Mouse (Mus musculus) CH12F3 (cell line): ENCODE results near the gene Chordc1.
"Not testable (repeated sequence)": the region's sequence is repeated elsewhere in the genome, so short reads cannot be mapped to it uniquely, and the experiment has no call there.

ENCODE experiments used
- in situ Hi-C: fragments of 300-500 bp; cut with MboI; formaldehyde crosslinking; loops from 2 replicates; pipeline ENCODE4 v1.14.3; 2020; ENCODE audit warnings: low sequenced_read_pairs

Gene Chordc1

DNA sequence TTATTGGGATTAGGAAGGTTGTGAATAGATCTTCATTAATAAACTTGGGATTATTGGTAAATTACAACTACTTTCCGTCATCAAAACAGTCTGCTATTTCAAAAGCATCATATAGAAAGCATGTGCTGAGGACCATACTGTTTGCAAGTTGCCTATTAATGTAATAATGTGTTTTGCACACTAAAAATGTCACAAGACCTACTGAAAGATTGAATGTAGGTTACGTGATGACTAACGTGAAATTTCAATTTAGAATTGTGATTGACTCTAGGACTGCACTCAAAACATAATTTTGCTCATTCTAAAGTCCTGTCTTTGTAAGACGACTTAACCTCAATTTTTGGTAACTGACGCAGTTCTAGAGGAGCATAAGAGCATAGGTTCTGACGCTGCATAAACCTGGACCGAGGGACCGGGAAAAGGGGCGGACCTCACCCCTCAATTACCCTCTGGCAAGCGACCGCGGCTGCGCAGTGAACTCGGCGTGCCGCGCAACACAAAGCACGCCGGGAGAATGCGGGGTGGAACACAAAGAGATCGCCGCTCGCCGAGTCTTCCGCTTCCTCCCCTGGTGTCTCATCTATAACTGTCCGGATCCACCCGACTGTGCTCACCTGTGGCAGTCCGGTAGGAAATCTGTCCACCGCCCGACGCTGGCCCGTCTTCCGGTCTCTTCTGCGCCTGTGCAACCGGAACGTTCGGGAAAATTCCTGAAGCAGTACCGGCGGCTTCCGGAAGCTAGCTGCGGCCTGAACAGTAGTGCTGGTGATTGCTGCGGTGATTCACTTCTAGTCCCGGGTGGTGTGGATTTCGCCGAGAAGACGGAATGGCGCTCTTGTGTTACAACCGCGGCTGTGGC, at the start of gene Chordc1:
Chordc1 (plus strand) TSS at position 555 of the 859 bp plus-strand sequence.
- in situ Hi-C loops = no loop called here

DNA sequence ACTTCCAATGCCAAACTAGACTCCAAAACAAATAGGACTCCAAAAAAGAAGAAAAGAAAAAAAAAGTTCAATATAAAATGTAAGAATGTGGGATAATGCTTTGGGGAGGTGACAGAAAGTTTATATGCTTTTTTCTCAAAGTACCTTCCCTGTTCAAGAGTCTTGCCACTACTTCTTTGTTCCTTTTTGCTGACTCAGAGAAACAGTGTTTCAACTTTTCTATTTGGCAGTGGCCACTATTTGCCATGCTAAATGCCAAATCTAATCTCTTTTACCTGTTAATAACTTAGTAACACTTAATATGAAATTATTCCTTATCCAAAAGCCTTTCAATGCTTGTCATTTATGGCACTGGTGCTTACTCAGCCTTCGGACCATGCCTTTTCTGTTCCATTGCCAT, 16.0 kb upstream of the Chordc1 start:
- in situ Hi-C loops = no loop called here

DNA sequence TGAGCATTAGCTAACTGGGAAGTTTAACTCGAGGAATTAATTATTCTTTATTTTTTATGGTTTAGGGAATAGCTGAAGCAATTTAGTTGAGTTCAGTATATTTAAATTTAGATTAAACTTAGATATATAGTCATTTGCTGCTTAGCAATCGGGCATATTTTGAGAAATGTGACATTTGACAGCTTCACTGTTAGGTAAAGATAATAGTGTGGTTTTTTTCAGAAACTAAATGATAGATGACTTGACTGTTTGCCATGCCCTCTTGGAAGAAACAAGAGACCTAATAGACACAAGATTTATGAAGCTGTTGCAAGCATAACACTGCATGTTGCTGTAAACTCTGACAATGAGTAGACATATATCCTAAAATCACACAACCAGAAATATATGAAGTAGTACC, 15.1 kb upstream of the Chordc1 start:
- in situ Hi-C loops = no loop called here

DNA sequence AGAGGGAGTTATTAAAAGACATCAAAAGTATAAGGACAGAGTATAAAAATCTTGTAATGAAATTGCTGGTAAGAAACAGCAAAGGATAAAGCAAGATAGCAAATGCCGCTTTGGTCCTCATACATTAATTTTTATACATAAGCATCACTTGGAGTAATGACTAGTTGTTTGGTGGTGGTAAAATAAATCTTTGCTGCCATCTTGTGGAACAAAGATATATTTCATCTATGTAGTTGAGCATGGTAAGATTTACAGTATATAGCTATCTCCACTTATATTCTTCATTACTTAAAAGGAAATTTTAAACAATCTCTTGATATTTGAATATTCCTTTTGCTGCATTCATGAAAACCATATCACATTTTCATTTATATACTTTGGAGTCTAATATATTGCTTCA, 14.4 kb upstream of the Chordc1 start:
- in situ Hi-C loops = no loop called here

DNA sequence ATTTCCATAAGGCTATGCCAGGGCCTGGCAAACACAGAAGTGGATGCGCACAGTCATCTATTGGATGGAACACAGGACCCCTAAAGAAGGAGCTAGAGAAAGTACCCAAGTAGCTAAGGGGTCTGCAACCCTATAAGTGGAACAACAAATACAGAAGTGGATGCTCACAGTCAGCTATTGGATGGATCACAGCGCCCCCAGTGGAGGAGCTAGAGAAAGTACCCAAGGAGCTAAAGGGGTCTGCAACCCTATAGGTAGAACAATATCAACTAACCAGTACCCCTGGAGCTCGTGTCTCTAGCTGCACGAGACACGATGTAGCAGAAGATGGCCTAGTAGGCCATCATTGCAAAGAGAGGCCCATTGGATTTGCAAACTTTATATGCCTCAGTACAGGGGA, 13.2 kb upstream of the Chordc1 start:
- in situ Hi-C loops = not testable (repeated sequence)

DNA sequence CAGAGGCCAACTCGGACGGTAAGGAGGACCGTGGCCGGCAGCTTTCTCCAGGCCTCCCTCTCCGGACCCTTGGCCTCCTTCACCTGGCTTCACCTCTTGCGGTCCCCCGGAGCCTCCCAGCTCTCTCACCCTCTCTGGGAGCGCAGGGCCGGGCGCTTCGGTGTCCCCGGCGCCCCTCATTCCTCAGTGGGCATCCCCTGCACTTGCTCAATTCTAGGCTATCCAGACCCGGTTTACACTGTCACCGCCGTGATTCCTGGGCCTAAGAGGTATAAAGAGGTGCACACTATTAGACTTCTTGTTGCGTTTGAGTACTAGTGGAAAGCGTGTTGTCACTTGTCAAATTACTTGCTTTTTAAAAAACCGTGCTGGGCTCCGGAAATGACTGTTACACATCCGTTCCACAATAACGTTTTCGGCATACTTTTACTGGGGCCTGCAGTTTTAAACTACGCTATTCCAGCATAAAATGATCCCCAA, 558 bp downstream of the Chordc1 start:
- in situ Hi-C loops = no loop called here

DNA sequence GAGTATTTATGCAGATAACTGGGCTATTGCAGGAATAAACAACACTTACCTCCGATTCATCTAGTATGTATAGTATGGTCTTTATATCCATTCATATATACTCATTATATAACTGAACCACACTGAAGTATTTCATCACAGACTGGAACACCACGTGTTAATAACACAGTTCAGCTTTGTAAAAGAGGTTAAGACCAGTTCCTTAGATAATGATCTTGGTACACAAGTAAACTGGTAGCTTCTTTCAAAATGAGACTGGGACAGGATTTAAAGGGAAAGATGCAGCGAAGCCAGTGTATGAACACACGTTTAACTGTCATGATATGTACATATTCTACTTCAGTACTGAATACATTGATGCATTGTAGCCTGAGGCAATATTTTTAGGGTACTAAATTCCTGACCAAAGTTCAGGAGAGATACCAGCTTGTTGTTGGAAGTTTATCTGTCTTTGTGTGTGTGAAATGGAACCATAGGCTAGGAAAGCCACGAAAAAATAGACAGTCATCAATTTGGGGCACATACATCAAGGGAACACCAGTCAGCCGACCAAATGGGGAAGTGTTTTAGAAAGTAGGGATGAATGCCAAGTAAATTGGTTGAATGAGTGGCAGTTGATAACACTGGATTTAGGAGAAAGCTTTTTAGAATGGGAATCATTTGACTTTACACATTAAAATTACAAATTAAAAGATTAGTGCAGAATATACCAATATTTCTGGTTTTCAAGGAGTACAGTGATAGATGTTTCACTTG, 1.3 kb downstream of the Chordc1 start:
- in situ Hi-C loops = no loop called here

DNA sequence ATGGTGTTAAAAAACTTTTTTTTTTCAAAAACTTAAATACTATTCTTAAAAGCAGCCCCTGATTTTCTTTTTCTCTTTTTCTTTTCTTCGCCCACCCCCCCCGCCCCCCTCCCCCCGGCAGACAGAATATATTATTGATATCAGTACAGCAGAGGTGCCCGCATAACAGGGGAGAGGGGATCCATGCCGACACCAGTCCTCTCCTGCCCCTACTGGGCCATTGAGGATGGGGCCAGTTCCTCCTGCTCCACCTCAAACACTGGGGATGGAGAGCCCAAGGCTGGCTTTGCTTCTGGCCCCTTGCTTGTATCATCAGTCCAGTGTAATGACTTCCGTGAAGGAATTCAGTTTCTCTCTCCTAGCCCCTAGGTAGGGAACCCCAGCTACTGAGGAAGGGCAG, 6.4 kb downstream of the Chordc1 start:
- in situ Hi-C loops = no loop called here

DNA sequence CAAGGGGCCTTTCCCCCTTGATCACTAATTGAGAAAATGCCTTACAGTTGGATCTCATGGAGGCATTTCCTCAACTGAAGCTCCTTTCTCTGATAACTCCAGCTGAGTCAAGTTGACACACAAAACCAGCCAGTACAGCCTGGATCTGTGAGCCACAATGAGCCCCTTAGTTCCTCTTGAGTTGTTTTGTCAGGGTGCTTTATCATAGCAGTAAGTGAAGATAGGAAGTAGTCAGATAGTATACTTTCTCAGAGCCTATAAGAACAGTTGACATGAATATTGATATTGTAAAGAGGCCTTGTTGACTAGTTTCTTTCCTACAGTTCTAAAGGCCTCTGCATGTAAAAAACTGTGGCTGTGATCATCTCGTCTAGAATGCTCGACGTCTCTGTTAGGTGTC, 28.1 kb downstream of the Chordc1 start:
- in situ Hi-C loops = no loop called here
